Mouse (Mus musculus): ENCODE results near the gene Nmnat2. TPM values are rescaled to one million over a fixed set of nuclear protein-coding genes. Genes with fewer than 3 reads are reported as not detected.

The Nmnat2 gene
- polyA plus RNA-seq, 1 experiment from 2014 or later: 1.3 TPM

DNA sequence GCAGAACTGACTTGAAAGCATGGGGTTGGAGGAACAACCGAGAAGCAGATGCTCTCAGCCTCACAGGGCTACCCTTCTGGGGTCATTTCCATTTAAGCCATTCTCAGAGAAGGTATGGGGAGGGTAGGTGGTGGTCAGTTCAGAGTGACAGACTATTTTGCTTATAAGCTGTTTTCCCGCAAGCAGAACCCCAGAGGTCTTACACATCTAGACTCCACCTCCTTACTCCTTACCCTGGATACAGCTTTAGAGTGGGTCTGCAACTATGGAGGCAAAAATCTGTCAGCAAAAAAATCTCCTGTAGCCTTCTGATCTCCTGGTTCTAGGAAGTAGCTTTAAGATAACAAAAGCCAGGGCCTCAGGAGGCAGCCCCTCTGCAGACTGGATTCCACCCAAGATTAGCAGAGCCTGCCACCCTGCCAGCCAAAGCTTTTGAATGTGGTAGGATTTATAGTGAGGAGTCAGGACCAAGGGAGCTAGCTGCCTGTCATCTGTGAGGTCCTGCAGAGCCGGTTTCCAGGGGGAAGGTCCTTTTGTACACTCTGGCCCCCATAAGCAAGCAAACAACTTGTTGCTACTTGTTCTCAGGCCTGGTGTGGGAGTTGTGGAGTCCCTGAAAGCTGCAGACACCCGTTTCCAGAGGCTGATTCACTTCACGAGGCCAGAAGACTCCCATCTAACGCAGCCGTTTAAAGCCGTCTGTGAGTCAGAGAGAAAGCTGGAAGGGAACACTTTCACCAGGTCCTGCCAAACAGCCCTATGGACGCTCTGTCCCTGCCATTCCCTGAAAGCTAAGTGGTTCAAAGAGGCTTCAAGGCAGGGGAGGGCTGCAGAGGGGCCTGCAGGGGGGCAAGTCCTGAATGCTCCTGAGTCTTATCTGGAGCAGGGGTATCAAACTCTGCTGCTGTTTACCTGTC lies 179.3 kb downstream of the Nmnat2 start:
- H3K4me3 ChIP-seq (ENCODE audit: low read depth, low read length): no peak overlapping the region
- H3K27ac ChIP-seq (replicated peaks): peak overlapping the region; percentile 88
- H3K36me3 ChIP-seq (ENCODE audit: control insufficient read depth, insufficient read depth, low read length): no peaks in the 10 kb centered on the region
- H3K9me3 ChIP-seq (ENCODE audit: control insufficient read depth, low read length): no peaks in the 10 kb centered on the region
- TF ChIP-seq EP300 (optimal IDR thresholded peaks at IDR 0.05): peak; percentile 87
- TF ChIP-seq CTCF (IDR thresholded peaks at IDR 0.05; ENCODE audit: low read depth): no peak
- no peaks in the 10 kb centered on the region for H3K27me3 ChIP-seq (ENCODE audit: control insufficient read depth, insufficient read depth, low read length)
- H3K9ac ChIP-seq (ENCODE audit: low read length): no peak overlapping the region
- DNase-seq (ENCODE audit: low spot score): peak; percentile 54
- 16% methylated on average over 9 of the region's 9 CpGs for WGBS
- no peak overlapping the region for H3K4me2 ChIP-seq (replicated peaks; ENCODE audit: low read depth)
- ATAC-seq (ENCODE audit: low FRiP score, low TSS enrichment): peak; percentile 57
- 0 out of 2 replicates have a peak, but pooled peaks cover 8% of the 10 kb centered on the region for H3K4me1 ChIP-seq (replicated peaks; ENCODE audit: control insufficient read depth, insufficient read depth)

DNA sequence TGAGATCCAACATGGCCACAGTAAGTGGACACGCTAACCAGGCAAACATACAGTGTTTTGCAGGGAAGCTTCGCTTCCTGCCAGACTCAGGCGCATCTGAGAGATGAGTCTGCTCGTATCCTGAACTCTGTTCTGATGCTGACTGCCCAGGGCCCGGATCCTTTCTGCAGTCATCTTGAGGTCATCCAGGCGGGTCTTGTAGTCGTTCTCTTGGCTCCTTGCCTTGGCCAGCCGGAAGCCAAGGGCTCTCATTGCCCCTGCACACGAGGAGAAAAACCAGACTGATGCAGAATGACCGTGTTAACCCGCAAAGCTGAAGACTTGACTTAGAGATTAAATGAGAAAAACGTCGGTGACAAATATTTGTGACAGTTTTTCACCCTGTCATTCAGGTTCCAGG lies 181.9 kb downstream of the Nmnat2 start:
- H3K27me3 ChIP-seq (ENCODE audit: control insufficient read depth, insufficient read depth, low read length): no peaks in the 10 kb centered on the region
- H3K4me2 ChIP-seq (replicated peaks; ENCODE audit: low read depth): no peak overlapping the region
- DNase-seq (ENCODE audit: low spot score) (no peak), ATAC-seq (ENCODE audit: low FRiP score, low TSS enrichment) (no peak)
- H3K27ac ChIP-seq (replicated peaks): no peak overlapping the region
- 0 out of 2 replicates have a peak, but pooled peaks cover 5% of the 10 kb centered on the region for H3K4me1 ChIP-seq (replicated peaks; ENCODE audit: control insufficient read depth, insufficient read depth)
- no peaks in the 10 kb centered on the region for H3K9me3 ChIP-seq (ENCODE audit: control insufficient read depth, low read length)
- WGBS: 55% methylated on average over 13 of the region's 13 CpGs
- peak overlapping the region; percentile 2; the same call in 1 of the 2 replicates for H3K9ac ChIP-seq (ENCODE audit: low read length)
- no peak overlapping the region for H3K4me3 ChIP-seq (ENCODE audit: low read depth, low read length)
- TF ChIP-seq EP300 (optimal IDR thresholded peaks at IDR 0.05): no peak
- no peak for TF ChIP-seq CTCF (IDR thresholded peaks at IDR 0.05; ENCODE audit: low read depth)
- no peaks in the 10 kb centered on the region for H3K36me3 ChIP-seq (ENCODE audit: control insufficient read depth, insufficient read depth, low read length)

DNA sequence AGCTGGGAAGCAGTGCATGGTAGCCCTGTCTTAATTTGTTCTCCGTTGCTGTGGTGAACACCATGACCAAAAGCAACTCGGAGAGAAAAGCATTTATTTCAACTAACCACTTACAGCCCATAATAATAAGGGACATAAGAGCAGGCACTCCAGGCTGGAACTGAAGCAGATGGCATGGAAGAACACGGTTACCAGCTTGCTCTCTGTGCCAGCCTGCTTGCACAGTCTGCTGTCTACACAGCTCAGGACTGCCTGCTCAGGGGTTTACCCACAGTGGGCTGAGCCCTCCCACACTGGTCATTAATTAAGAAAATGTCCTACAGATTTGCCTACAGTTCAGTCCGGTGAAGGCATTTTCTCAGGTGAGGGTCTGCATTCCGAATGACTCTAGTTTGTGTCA lies 183.7 kb downstream of the Nmnat2 start:
- no peak overlapping the region for H3K9ac ChIP-seq (ENCODE audit: low read length)
- no peaks in the 10 kb centered on the region for H3K9me3 ChIP-seq (ENCODE audit: control insufficient read depth, low read length)
- no peak for TF ChIP-seq CTCF (IDR thresholded peaks at IDR 0.05; ENCODE audit: low read depth)
- no peak for TF ChIP-seq EP300 (optimal IDR thresholded peaks at IDR 0.05)
- H3K27me3 ChIP-seq (ENCODE audit: control insufficient read depth, insufficient read depth, low read length): no peaks in the 10 kb centered on the region
- ATAC-seq (ENCODE audit: low FRiP score, low TSS enrichment) (no peak), DNase-seq (ENCODE audit: low spot score) (no peak)
- no peaks in the 10 kb centered on the region for H3K36me3 ChIP-seq (ENCODE audit: control insufficient read depth, insufficient read depth, low read length)
- no peak overlapping the region for H3K27ac ChIP-seq (replicated peaks)
- no peak overlapping the region for H3K4me3 ChIP-seq (ENCODE audit: low read depth, low read length)
- no peak overlapping the region for H3K4me2 ChIP-seq (replicated peaks; ENCODE audit: low read depth)
- H3K4me1 ChIP-seq (replicated peaks; ENCODE audit: control insufficient read depth, insufficient read depth): 0 out of 2 replicates have a peak, but pooled peaks cover 5% of the 10 kb centered on the region
- WGBS: 68% methylated on average over 5 of the region's 5 CpGs

DNA sequence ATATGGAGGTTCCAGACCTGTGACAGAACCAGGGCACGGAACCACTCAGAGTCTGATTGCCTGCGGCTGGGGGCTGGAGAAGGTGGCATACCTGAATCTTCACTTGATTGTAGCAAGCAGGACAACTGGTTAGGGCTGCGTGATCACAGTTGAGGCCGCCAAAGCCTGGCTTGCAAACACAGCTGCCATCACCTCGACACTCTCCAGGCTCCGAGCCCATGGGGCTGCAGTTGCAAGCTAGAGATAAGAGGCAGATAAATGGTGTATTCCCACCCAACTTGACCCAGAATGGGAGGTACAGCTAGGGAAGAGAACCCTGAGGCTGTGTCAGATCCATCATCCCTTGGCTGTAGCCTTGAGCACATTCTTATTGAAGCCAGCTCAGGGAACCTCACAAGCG lies 184.8 kb downstream of the Nmnat2 start:
- Histone ChIP-seq H3K27ac (replicated peaks) (peak overlapping the region; percentile 24; the same call in 1 of the 2 replicates), H3K27me3 (ENCODE audit: control insufficient read depth, insufficient read depth, low read length) (no peaks in the 10 kb centered on the region), H3K4me1 (replicated peaks; ENCODE audit: control insufficient read depth, insufficient read depth) (no peaks in the 10 kb centered on the region), H3K4me2 (replicated peaks; ENCODE audit: low read depth) (no peak overlapping the region), H3K9me3 (ENCODE audit: control insufficient read depth, low read length) (no peaks in the 10 kb centered on the region), H3K9ac (ENCODE audit: low read length) (no peak overlapping the region; the same call in 1 of the 2 replicates), H3K4me3 (ENCODE audit: low read depth, low read length) (no peak overlapping the region), H3K36me3 (ENCODE audit: control insufficient read depth, insufficient read depth, low read length) (no peaks in the 10 kb centered on the region)
- TF ChIP-seq EP300 (optimal IDR thresholded peaks at IDR 0.05): no peak
- TF ChIP-seq CTCF (IDR thresholded peaks at IDR 0.05; ENCODE audit: low read depth): no peak
- WGBS: 56% methylated on average over 7 of the region's 7 CpGs
- ATAC-seq (ENCODE audit: low FRiP score, low TSS enrichment) (no peak), DNase-seq (ENCODE audit: low spot score) (no peak)

DNA sequence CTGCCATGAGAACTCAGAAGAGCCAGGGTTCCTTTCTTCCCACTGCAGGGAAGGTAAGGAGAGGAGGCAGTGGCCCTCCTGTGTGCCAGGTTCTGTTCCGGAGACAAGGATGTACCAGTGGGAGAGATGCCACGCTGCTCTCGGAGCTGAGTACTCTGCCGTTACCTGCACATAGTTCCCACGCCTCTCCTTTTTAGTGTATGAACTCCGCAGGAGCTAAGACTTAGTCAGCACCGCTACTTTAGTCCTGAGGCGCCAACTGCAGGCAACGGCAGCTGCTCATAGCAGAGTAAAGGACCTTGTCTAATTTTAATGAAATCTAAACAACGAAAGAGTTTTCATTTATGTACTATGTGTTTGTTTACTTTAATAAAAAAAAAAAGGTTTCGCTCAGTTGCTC lies 185.5 kb downstream of the Nmnat2 start:
- no peaks in the 10 kb centered on the region for H3K36me3 ChIP-seq (ENCODE audit: control insufficient read depth, insufficient read depth, low read length)
- ATAC-seq (ENCODE audit: low FRiP score, low TSS enrichment): 0 out of 2 replicates have a peak, but pooled peaks have one; percentile 22
- no peaks in the 10 kb centered on the region for H3K9me3 ChIP-seq (ENCODE audit: control insufficient read depth, low read length)
- no peak for TF ChIP-seq EP300 (optimal IDR thresholded peaks at IDR 0.05)
- TF ChIP-seq CTCF (IDR thresholded peaks at IDR 0.05; ENCODE audit: low read depth): no peak
- H3K4me3 ChIP-seq (ENCODE audit: low read depth, low read length): no peak overlapping the region
- H3K9ac ChIP-seq (ENCODE audit: low read length): no peak overlapping the region; the same call in 1 of the 2 replicates
- 53% methylated on average over 11 of the region's 11 CpGs for WGBS
- no peaks in the 10 kb centered on the region for H3K27me3 ChIP-seq (ENCODE audit: control insufficient read depth, insufficient read depth, low read length)
- H3K27ac ChIP-seq (replicated peaks): peak overlapping the region; percentile 61; the same call in 1 of the 2 replicates
- H3K4me1 ChIP-seq (replicated peaks; ENCODE audit: control insufficient read depth, insufficient read depth): no peaks in the 10 kb centered on the region
- no peak for DNase-seq (ENCODE audit: low spot score)
- H3K4me2 ChIP-seq (replicated peaks; ENCODE audit: low read depth): no peak overlapping the region

All from stomach, postnatal 0 days (tissue).